Mouse (Mus musculus) intestine, embryonic 14.5 days (tissue): Measurements from ENCODE around the gene Man1c1. TPM values are rescaled to one million over a fixed set of nuclear protein-coding genes. Genes with fewer than 3 reads are reported as not detected.

Source experiments
- ATAC-seq: fragments of 200-750 bp; cut with Nextera tagmentation; replicated peaks from 2 replicates; pipeline ENCODE4 v1.8.0; 2017; ENCODE audit warnings: low read depth, moderate number of reproducible peaks, moderate TSS enrichment, moderate library complexity; ENCODE audit not compliant: low FRiP score, low TSS enrichment
- DNase-seq: peaks from one replicate; pipeline ENCODE4 v3.0.0-alpha.2; 2018; ENCODE audit warnings: low spot score
- H3K27ac ChIP-seq: fragments of 300-500 bp; sonication (generic); 2 replicates; pipeline ENCODE4 v1.5.1; 2014; ENCODE audit warnings: low read depth, mild to moderate bottlenecking, control low read depth
- H3K27me3 ChIP-seq: fragments of 300-500 bp; sonication (generic); replicated peaks from 2 replicates; pipeline ENCODE4 v1.6.1; 2014; ENCODE audit warnings: low read length, control low read depth; ENCODE audit not compliant: control insufficient read depth, insufficient read depth
- H3K36me3 ChIP-seq: fragments of 300-500 bp; sonication (generic); 2 replicates; pipeline ENCODE4 v1.6.1; 2014; ENCODE audit warnings: low read length, control low read depth; ENCODE audit not compliant: control insufficient read depth, insufficient read depth
- H3K4me1 ChIP-seq: fragments of 300-500 bp; sonication (generic); replicated peaks from 2 replicates; pipeline ENCODE4 v1.6.1; 2014; ENCODE audit warnings: low read length, control low read depth, mixed read lengths; ENCODE audit not compliant: control insufficient read depth, insufficient read depth
- H3K4me2 ChIP-seq: fragments of 300-500 bp; sonication (generic); 2 replicates; pipeline ENCODE4 v1.6.1; 2014; ENCODE audit warnings: low read length
- H3K4me3 ChIP-seq: fragments of 300-500 bp; sonication (generic); 2 replicates; pipeline ENCODE4 v1.5.1; 2014; ENCODE audit warnings: low read depth, low read length, control low read depth, mixed read lengths
- H3K9ac ChIP-seq: fragments of 300-500 bp; sonication (generic); 2 replicates; pipeline ENCODE4 v1.6.1; 2014; ENCODE audit warnings: mild to moderate bottlenecking, low read length
- H3K9me3 ChIP-seq: fragments of 300-500 bp; sonication (generic); 2 replicates; pipeline ENCODE4 v1.6.1; 2016; ENCODE audit warnings: low read length, control low read depth; ENCODE audit not compliant: control insufficient read depth
- WGBS: fragments of 180-500 bp; shearing (Covaris S2); extraction: QIAGEN DNeasy Blood & Tissue Kit; methylation state at CpG from one replicate; pipeline ENCODE4 v1.1.7; 2014; 5-methylcytosine and 5-hydroxymethylcytosine counted together
- polyA plus RNA-seq: library from polyadenylated mRNA; unstranded; fragments of >200 nt; fragmentation: Nextera tagmentation; extraction: Ambion mirVana; gene quantifications from 2 replicates; pipeline ENCODE4 v1.2.1, GENCODE M21; 2014

Man1c1 gene
- polyA plus RNA-seq, 1 experiment from 2014 or later: 3.6 TPM

DNA sequence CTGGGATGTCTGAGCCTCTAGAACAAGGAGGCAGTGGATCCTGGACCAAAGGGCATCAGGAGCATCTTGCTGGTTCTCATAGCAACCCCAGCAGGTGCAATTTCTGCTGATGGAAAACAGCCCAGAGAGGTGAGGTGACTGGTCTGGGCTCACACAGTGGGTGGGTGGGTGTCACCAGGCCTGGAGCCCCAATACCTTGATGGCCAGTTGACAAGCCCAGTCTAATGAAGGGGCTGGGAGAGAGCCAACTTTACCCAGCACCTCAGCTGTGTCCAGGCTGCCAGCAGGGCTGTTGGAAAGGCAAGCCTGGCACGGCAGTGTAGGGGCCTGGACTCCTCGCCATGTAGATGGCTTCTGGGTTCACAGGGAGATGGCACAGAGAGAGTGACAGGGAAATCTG lies 142.1 kb downstream of the Man1c1 start:
- no peak overlapping the region for H3K4me2 ChIP-seq
- H3K36me3 ChIP-seq: 0 out of 2 replicates have a peak, but pooled peaks cover 2% of the 10 kb centered on the region
- 0 out of 2 replicates have a peak, but pooled peaks cover 3% of the 10 kb centered on the region for H3K9me3 ChIP-seq
- peaks cover 10% of the 10 kb centered on the region for H3K4me1 ChIP-seq
- H3K27ac ChIP-seq: no peak overlapping the region
- DNase-seq (no peak), ATAC-seq (no peak)
- 82% methylated on average over 2 of the region's 2 CpGs for WGBS
- H3K9ac ChIP-seq: no peak overlapping the region
- no peak overlapping the region for H3K4me3 ChIP-seq
- H3K27me3 ChIP-seq: no peaks in the 10 kb centered on the region

DNA sequence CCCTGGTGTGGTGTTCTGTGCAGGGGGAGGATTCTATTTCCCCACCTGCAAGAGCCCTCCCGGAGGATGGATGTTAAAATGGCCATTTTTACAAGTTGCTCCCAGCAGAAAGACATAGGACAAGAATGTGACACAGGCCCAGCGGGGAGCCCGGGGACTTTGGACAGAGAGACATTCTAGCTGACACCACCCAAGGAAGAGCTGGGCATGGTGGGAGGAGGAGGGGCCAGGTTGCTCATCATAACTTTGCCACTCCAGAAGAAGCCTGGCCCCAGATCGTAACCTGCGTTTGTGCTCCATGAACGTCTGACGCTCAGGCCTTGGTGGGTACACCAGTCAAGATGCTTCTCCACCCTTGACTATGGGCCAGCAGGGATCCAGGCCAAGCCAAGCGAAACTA lies 143.4 kb downstream of the Man1c1 start:
- Histone ChIP-seq H3K27ac (no peak overlapping the region), H3K4me2 (no peak overlapping the region), H3K9ac (no peak overlapping the region), H3K9me3 (no peaks in the 10 kb centered on the region), H3K27me3 (no peaks in the 10 kb centered on the region), H3K4me3 (no peak overlapping the region), H3K4me1 (peaks cover 10% of the 10 kb centered on the region), H3K36me3 (0 out of 2 replicates have a peak, but pooled peaks cover 2% of the 10 kb centered on the region)
- ATAC-seq (no peak), DNase-seq (no peak)
- 90% methylated on average over 8 of the region's 8 CpGs for WGBS

DNA sequence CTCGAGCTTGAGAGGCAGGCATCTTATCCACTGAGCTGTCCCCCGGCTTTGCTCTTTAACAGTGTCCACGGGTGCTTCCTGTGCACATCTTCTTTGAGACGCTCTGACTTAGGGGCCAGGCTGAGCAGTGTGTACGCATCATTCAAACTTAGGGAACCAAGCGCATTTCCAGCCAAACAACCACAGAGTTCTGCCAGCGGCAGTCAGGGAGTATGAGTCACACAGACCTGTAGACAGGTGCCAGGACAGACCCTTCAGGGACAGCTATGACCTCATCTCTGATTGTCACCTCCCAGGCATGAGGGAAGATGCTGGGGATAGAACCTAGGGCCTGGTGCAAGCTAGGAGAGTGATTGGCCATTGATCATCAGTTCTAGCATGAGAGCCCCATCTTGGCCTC lies 144.9 kb downstream of the Man1c1 start:
- Histone ChIP-seq H3K27me3 (no peaks in the 10 kb centered on the region), H3K4me2 (no peak overlapping the region), H3K4me1 (peaks cover 10% of the 10 kb centered on the region), H3K9me3 (no peaks in the 10 kb centered on the region), H3K9ac (no peak overlapping the region), H3K36me3 (no peaks in the 10 kb centered on the region), H3K27ac (no peak overlapping the region), H3K4me3 (no peak overlapping the region)
- DNase-seq (no peak), ATAC-seq (no peak)
- WGBS: 67% methylated on average over 7 of the region's 7 CpGs

DNA sequence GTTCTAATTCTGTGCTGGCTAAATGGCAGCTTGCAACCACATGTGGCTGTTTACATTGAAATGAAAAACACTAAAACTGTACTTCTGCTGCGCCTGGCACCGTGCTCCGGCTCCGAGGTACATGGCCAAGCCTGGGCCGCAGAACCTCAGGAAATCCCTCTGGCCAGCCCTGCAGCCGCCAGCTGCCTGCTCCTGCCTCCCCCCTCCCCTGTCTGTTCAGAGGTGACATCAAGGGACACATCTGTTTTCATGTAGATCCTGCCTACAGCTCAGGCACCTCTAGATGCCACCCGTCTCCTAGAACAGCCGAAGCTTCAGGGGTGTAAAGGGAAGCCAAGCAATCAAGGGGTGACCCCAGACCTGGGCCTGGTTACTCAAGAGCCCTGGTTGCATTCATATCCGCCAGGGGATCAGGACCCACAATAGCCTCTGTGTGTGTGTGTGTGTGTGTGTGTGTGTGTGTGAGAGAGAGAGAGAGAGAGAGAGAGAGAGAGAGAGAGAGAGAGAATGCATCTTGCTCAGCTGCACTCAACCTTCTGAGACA lies 145.4 kb downstream of the Man1c1 start:
- H3K4me1 ChIP-seq: peaks cover 10% of the 10 kb centered on the region
- no peak overlapping the region for H3K4me3 ChIP-seq
- no peak for ATAC-seq
- no peak overlapping the region for H3K9ac ChIP-seq
- H3K4me2 ChIP-seq: no peak overlapping the region
- no peaks in the 10 kb centered on the region for H3K9me3 ChIP-seq
- no peaks in the 10 kb centered on the region for H3K27me3 ChIP-seq
- H3K36me3 ChIP-seq: no peaks in the 10 kb centered on the region
- no peak for DNase-seq
- no peak overlapping the region for H3K27ac ChIP-seq
- WGBS: 46% methylated on average over 9 of the region's 9 CpGs

DNA sequence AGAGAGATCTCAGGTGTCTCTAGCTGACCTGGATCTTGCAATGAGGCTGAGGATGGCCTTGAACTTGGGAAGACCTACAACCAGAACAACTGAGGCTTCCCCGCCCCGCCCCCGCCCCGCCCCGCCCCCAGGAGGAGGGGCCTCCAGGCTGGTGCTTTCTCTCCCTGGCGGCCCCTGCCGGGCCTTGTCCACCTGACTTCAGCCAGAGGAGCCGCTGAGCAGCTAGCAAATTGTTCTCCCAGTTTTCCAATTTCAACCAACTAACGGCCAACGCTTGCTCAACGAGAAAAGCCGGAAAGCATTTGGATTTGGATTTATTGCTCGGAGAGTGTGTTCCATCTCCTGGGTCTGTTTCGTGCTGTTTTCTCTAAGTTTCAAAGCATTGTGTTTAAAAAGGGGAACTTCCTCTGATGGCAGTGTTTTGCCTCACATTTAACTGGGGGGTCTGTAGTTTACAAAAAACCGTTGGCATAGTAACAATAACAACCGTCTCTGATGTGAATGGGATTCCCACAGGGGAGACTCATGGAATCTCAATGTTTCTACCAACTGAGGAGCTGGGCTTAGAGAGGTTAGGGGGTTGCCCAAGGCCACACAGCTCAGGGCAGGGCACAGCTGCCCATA lies 146.4 kb downstream of the Man1c1 start:
- ATAC-seq: no peak
- Histone ChIP-seq H3K4me3 (no peak overlapping the region), H3K4me1 (peaks cover 10% of the 10 kb centered on the region), H3K27ac (0 out of 2 replicates have a peak overlapping the region, but pooled peaks have one; percentile 4), H3K9ac (no peak overlapping the region), H3K9me3 (no peaks in the 10 kb centered on the region), H3K4me2 (no peak overlapping the region), H3K27me3 (no peaks in the 10 kb centered on the region), H3K36me3 (no peaks in the 10 kb centered on the region)
- no peak for DNase-seq
- WGBS: 12% methylated on average over 16 of the region's 16 CpGs

DNA sequence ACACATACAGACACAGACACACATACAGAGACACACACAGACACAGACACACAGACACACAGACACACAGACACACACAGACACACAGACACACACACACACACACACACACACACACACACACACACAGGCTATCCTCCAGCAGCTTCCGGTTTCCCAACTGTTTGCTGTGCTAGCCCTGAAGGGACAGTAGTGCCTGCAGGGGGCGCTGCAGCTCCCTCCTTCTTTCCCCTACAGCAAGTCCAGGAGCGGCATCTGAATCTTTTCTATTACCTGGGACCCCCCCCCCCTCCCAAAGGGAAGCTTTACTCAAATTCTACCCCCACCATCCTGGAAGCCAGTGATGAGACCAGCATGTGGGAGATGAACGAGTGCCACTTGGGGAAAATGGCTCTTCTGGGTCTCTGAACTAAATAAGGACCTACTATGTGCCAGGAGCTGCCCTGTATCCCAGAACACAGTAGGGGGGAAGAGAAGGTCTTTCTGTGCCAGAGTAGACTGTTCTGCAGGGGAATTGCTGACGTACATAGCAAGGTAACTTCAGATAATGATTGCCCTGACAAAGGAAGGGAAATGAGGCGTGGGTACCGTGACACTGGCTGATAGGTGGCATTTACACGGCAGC lies 148.0 kb downstream of the Man1c1 start:
- DNase-seq: no peak

DNA sequence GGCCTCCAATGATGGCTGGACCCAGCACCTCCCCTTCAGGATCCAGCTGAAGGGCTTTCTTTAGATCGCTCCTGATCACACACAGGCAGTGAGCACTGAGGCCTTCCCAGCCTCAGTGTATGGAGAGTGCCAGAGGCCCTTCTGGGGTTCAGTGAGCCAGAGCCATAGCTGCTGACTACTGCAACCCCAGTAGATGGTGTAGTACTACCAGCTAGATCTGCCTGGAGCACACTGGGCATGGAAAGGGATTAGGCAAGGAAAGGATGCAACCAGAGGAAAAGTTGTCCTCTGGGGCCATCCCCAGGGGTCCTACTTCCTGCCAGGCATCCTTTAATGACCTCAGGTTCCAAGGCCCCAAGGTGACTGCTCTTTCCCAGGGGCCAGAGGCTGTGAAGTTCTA lies 150.5 kb downstream of the Man1c1 start:
- H3K27ac ChIP-seq: no peak overlapping the region
- H3K27me3 ChIP-seq: no peaks in the 10 kb centered on the region
- H3K9me3 ChIP-seq: peaks cover 7% of the 10 kb centered on the region; the same call in 1 of the 2 replicates
- no peak for ATAC-seq
- no peak overlapping the region for H3K4me2 ChIP-seq
- no peak overlapping the region for H3K9ac ChIP-seq
- WGBS: 55% methylated on average over 1 of the region's 1 CpGs
- no peak overlapping the region for H3K4me3 ChIP-seq
- H3K4me1 ChIP-seq: peaks cover 20% of the 10 kb centered on the region
- H3K36me3 ChIP-seq: peaks cover 9% of the 10 kb centered on the region
- DNase-seq: no peak

More for the DNA sequence above, 148.0 kb downstream of the Man1c1 start:
- Histone ChIP-seq H3K4me1 (peaks cover 19% of the 10 kb centered on the region), H3K27me3 (no peaks in the 10 kb centered on the region), H3K9me3 (no peaks in the 10 kb centered on the region), H3K4me2 (no peak overlapping the region), H3K4me3 (no peak overlapping the region), H3K27ac (no peak overlapping the region), H3K9ac (no peak overlapping the region), H3K36me3 (no peaks in the 10 kb centered on the region)
- 69% methylated on average over 8 of the region's 8 CpGs for whole genome bisulfite sequencing
- no peak for ATAC-seq

DNA sequence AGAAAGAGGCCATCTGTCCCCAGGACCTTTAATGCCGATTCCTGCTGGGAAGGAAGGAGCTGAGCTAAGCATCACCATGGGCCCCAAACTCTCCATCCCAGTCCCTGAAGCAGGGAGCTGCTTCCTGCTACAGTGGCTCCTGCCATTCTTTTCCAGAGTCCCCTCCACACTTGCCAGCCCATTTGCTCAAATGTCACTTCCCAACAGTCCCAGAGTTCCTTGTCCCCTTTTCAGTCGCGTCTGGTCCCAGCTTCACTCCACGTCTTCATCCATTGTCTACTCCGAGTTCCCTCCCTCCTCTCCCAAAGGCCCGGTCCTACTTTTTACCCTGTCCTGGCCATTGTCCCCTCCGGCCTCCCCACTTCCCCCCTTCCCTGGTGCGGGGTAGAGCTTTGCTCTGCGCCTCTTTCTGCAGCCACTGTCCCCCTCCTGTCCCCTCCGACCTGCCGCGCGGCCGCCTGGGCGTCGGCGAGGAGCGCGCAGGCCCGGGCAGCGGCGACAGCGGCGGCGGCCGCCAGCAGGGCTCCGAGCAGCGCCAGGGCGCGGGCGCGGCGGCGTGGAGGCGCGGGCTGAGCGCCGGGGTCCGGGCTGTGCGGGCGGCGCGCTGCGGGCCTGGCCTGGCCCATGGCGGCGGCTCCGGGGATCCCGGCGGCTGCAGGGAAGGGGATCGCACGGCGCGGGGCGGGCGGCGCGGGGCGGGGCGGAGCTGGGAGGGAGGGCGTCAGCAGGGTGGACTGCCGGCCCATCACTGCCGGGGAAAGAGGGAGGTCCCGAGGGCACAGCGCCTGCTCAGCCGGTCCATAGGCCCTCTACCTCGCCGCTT lies 152.4 kb downstream of the Man1c1 start, which contains the start of gene Selenon:
Gene Selenon, minus strand, starts transcription at position 673 of the 823 bp plus-strand sequence.
- Histone ChIP-seq H3K4me2 (peak within 1 kb of the TSS; percentile 53), H3K9me3 (peaks cover 7% of the 10 kb centered on the region; the same call in 1 of the 2 replicates), H3K4me3 (peak within 1 kb of the TSS; percentile 80), H3K9ac (peak within 1 kb of the TSS; percentile 87), H3K27me3 (no peaks in the 10 kb centered on the region), H3K27ac (peak within 1 kb of the TSS; percentile 72), H3K4me1 (peaks cover 15% of the 10 kb centered on the region), H3K36me3 (peaks cover 22% of the 10 kb centered on the region)
- ATAC-seq (peak; percentile 92), DNase-seq (peak; percentile 85)
- WGBS: under 1% methylated on average over 61 of the region's 67 CpGs
